Mouse (Mus musculus): Measurements from ENCODE around the gene Gucy1b2.

DNA sequence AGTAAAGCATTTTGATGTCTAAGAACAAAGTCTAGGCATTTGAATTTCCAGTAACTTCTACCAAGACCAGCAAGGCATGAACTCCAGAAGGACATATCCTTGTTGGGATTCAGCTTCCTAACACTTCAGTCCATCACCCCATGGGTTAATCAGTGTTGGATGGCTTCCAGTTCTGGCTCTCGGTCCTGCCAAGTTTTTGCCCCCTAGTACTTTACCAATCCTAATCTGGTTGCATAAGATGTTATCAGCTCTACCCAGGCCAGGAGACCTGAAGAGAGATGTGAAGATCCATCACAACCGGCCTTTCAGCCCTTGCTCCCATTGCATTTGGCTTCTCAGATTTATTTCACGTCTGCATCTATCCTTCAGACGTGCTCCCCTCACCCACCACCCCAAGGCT, 33.8 kb downstream of the Gucy1b2 start:
- no peak for TF ChIP-seq CTCF (IDR thresholded peaks at IDR 0.05; ENCODE audit: low read depth, low read length)
- TF ChIP-seq GATA2 (IDR thresholded peaks at IDR 0.05; ENCODE audit: borderline replicate concordance, low read depth, low read length), result no peak
- TF ChIP-seq TAL1 (conservative IDR thresholded peaks at IDR 0.05; ENCODE audit: low read depth, low read length), result no peak
- no peak for TF ChIP-seq GATA1 (IDR thresholded peaks at IDR 0.05; ENCODE audit: borderline replicate concordance, low read length)
- TF ChIP-seq POLR2AphosphoS5 (IDR thresholded peaks at IDR 0.05; ENCODE audit: insufficient replicate concordance, low read depth, low read length), result no peak
